Mouse (Mus musculus) liver, embryonic 14.5 days (tissue): ENCODE data around the gene Ppard.

ENCODE experiments used
- CTCF ChIP-seq: IDR thresholded peaks from 2 replicates; pipeline ENCODE4 v1.5.1; 2016; ENCODE audit warnings: antibody characterized with exemption, low read depth, control low read depth
- EP300 ChIP-seq: IDR thresholded peaks from 2 replicates; pipeline ENCODE4 v1.6.1; 2016; ENCODE audit warnings: antibody characterized with exemption, low read depth

DNA sequence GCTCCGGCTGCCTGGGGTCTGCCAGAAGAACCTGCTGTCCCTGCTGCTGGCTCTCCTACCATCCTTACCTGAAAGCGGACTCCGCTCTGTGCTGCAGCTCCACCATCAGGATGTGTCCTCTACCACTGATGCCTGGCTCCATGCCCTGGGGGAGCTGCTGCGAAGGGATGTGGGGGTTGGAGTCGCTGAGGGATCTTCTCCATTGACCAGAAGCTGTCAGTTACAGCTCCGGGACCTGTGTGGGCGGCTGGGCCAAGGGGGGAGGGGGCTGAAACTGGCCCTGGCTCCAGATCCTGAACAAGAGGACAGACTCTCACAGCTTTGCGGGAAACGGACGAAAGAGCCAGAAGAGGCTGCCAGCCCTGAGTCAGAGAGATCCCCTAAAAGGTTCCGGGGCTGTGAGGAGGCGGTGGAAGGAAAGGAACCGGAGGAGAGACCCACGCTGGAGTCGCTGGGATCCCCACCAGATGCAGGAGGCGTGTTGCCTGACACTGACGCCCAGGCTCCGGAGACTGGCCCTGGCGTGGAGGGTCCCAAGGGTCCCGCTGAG is 83.2 kb downstream of the Ppard start:
- TF ChIP-seq CTCF, result no peak
- no peak for TF ChIP-seq EP300
